Mouse (Mus musculus) forebrain, embryonic 16.5 days (tissue): ENCODE results near the gene 4931409K22Rik. TPM values are rescaled to one million over a fixed set of nuclear protein-coding genes. Genes with fewer than 3 reads are reported as not detected.

Experiments used
- ATAC-seq: fragments of 200-750 bp; cut with Nextera tagmentation; 2 replicates; pipeline ENCODE4 v1.8.0; 2017; ENCODE audit warnings: mild to moderate bottlenecking, moderate library complexity
- H3K27ac ChIP-seq: fragments of 300-500 bp; sonication (generic); 2 replicates; pipeline ENCODE4 v1.5.1; 2014; ENCODE audit warnings: low read length, control low read depth
- H3K27me3 ChIP-seq: fragments of 300-500 bp; sonication (generic); replicated peaks from 2 replicates; pipeline ENCODE4 v1.6.1; 2014; ENCODE audit warnings: low read length; ENCODE audit not compliant: control insufficient read depth, insufficient read depth
- H3K36me3 ChIP-seq: fragments of 300-500 bp; sonication (generic); 2 replicates; pipeline ENCODE4 v1.6.1; 2014; ENCODE audit not compliant: control insufficient read depth, insufficient read depth
- H3K4me1 ChIP-seq: fragments of 300-500 bp; sonication (generic); replicated peaks from 2 replicates; pipeline ENCODE4 v1.6.1; 2014; ENCODE audit warnings: low read length; ENCODE audit not compliant: control insufficient read depth, insufficient read depth
- H3K4me2 ChIP-seq: fragments of 300-500 bp; sonication (generic); 2 replicates; pipeline ENCODE4 v1.6.1; 2014; ENCODE audit warnings: mild to moderate bottlenecking, low read length, control low read depth
- H3K4me3 ChIP-seq: fragments of 300-500 bp; sonication (generic); replicated peaks from 2 replicates; pipeline ENCODE4 v1.5.1; 2014; ENCODE audit warnings: mild to moderate bottlenecking, low read length, control low read depth
- H3K9ac ChIP-seq: fragments of 300-500 bp; sonication (generic); replicated peaks from 2 replicates; pipeline ENCODE4 v1.6.1; 2014; ENCODE audit warnings: low read depth, low read length, control low read depth
- H3K9me3 ChIP-seq: fragments of 300-500 bp; sonication (generic); 2 replicates; pipeline ENCODE4 v1.6.1; 2016; ENCODE audit warnings: low read length; ENCODE audit not compliant: control insufficient read depth
- WGBS: fragments of 180-500 bp; shearing (Covaris S2); extraction: QIAGEN DNeasy Blood & Tissue Kit; methylation state at CpG from one replicate; pipeline ENCODE4 v1.1.7; 2014; 5-methylcytosine and 5-hydroxymethylcytosine counted together
- polyA plus RNA-seq: library from polyadenylated mRNA; unstranded; fragments of >200 nt; fragmentation: Nextera tagmentation; extraction: Ambion mirVana; gene quantifications from 2 replicates; pipeline ENCODE4 v1.2.1, GENCODE M21; 2015

The 4931409K22Rik gene
- polyA plus RNA-seq, 1 experiment from 2014 or later: 0.35 TPM

DNA sequence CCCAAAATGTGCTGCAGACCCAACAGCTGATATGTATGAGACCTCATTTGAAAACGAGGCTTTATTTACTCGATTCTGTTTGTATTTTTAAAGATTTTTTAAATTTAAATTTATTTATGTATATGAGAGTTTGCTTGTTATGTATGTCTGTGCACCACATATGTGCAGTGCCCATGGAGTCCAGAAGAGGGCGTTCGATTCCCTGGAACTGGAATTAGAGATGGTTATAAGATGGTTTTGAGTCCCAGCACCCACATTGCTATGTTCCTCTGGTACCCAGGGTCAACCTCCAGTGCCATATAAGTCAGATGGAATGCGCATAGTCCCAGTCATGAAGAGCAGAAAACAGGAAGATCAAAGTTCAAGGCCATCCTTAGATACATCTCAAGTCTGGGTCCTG lies 22.3 kb downstream of the 4931409K22Rik start:
- no peak overlapping the region for H3K4me3 ChIP-seq
- H3K4me1 ChIP-seq: 0 out of 2 replicates have a peak, but pooled peaks cover 2% of the 10 kb centered on the region
- no peak overlapping the region for H3K4me2 ChIP-seq
- no peaks in the 10 kb centered on the region for H3K9me3 ChIP-seq
- ATAC-seq: no peak
- H3K36me3 ChIP-seq: no peaks in the 10 kb centered on the region
- 50% methylated on average over 5 of the region's 5 CpGs for WGBS
- no peak overlapping the region for H3K27ac ChIP-seq
- H3K27me3 ChIP-seq: peaks cover 5% of the 10 kb centered on the region; the same call in 1 of the 2 replicates
- H3K9ac ChIP-seq: no peak overlapping the region

DNA sequence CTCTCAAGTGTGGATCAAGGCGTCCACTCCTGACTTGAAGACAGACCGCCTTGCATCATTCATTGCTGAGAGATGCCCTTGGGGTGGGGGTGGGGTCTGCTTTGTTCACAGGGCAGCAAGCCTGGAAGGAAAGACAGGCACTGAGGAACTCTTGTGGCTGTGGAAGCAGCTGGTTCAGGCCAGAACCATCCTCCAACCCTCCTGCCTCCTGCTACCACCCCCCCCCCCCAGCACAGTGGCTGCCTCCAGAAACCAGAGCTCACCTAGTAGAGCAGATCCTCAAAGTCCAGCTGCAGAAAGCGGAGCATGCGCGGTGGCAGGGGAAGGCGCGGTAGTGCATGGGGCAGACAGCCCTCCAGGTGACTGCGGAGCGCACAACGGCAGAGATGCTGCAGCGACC lies 23.2 kb downstream of the 4931409K22Rik start:
- no peaks in the 10 kb centered on the region for H3K36me3 ChIP-seq
- H3K9me3 ChIP-seq: no peaks in the 10 kb centered on the region
- H3K27me3 ChIP-seq: peaks cover 11% of the 10 kb centered on the region
- no peak overlapping the region for H3K4me3 ChIP-seq
- WGBS: 56% methylated on average over 11 of the region's 11 CpGs
- H3K4me1 ChIP-seq: 0 out of 2 replicates have a peak, but pooled peaks cover 2% of the 10 kb centered on the region
- H3K4me2 ChIP-seq: no peak overlapping the region
- H3K9ac ChIP-seq: no peak overlapping the region
- no peak overlapping the region for H3K27ac ChIP-seq
- ATAC-seq: no peak

DNA sequence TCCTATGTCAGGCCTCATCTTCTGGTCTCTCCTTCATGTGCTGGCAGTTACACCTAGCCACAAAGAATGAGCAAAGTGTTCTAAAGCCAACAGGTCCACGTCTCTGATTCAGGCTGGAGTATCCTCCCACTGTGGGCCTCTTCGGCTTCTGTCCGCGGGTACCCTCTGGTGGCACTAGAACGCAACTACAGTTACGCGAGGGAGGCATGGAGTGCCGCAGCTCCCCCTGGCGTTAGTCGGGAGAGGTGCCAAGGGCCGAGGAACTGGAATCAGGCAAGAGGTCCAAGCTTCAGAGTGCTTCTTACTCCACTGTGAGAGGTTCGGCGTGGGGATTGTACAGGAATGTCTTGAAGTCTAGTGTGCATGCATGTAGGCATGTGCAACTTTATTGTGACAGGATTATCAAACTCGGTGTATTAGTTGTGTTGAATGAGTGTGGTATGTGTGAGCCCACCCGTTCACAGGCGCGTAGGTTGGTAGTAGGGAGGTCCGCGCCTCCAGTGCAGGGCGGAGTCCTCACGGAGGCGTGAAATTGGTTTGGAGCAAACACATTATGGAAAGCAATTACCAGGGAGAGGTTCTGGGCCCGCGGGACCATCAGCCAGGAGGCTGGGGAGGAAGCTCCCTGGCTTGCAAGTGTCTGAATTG lies 26.4 kb downstream of the 4931409K22Rik start:
- Histone ChIP-seq H3K9me3 (no peaks in the 10 kb centered on the region), H3K9ac (no peak overlapping the region), H3K4me3 (no peak overlapping the region), H3K27me3 (peaks cover 28% of the 10 kb centered on the region), H3K4me1 (peaks cover 15% of the 10 kb centered on the region), H3K36me3 (no peaks in the 10 kb centered on the region), H3K4me2 (no peak overlapping the region), H3K27ac (no peak overlapping the region)
- ATAC-seq: peak; percentile 52
- WGBS: 19% methylated on average over 24 of the region's 24 CpGs

DNA sequence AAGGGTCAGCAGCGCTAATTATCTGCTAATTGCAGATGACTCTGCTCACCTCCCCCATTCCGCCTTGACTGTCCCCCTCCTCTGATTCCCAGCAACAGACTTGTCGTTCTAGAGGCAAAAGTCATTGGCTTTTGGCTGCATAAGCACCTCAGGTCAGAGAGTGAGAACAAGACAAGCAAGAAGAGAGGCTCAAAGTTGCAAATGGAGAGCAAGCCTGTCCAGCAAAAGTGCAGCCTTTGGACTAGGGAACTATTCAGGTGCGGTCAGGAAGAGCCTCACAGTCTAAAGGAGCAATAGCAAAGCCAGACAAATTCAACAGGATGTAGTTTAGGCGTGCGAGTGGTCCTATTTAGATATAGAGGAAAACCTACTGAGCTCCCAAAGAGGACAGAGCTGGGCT lies 28.8 kb downstream of the 4931409K22Rik start:
- ATAC-seq: no peak
- WGBS: 14% methylated on average over 6 of the region's 6 CpGs
- Histone ChIP-seq H3K4me3 (no peak overlapping the region), H3K27ac (no peak overlapping the region), H3K36me3 (no peaks in the 10 kb centered on the region), H3K4me2 (no peak overlapping the region), H3K4me1 (peaks cover 15% of the 10 kb centered on the region), H3K9me3 (no peaks in the 10 kb centered on the region), H3K27me3 (peaks cover 49% of the 10 kb centered on the region), H3K9ac (no peak overlapping the region)

DNA sequence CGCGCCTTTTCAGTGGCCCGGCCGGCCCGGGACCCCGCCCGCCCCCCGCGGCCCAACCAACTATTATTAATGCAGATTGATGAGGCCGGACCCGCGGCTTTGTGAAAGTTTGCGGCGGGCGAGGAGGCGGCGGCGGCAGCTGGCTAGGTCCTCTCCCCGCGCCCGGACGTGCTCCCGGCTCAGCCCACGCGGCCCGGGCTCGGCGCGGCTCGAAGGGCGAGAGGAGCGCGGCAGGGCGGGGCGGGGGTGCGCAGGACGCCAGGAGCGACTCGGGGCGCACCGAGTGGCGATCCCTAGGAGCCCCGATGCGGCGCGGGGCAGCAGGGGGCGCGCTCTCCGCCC lies 29.7 kb downstream of the 4931409K22Rik start, which contains the start of gene Gbx1:
Gbx1 (minus strand) TSS at position 314 of the 342 bp plus-strand sequence.
- H3K27me3 ChIP-seq: peaks cover 56% of the 10 kb centered on the region
- WGBS: under 1% methylated on average over 42 of the region's 49 CpGs
- H3K4me1 ChIP-seq: peaks cover 15% of the 10 kb centered on the region
- peak; percentile 17; the same call in 1 of the 2 replicates for ATAC-seq
- no peaks in the 10 kb centered on the region for H3K9me3 ChIP-seq
- peak within 1 kb of the TSS; percentile 43 for H3K9ac ChIP-seq
- peak within 1 kb of the TSS; percentile 47 for H3K4me3 ChIP-seq
- peak within 1 kb of the TSS; percentile 82 for H3K4me2 ChIP-seq
- no peaks in the 10 kb centered on the region for H3K36me3 ChIP-seq
- H3K27ac ChIP-seq: no peak within 1 kb of the TSS

DNA sequence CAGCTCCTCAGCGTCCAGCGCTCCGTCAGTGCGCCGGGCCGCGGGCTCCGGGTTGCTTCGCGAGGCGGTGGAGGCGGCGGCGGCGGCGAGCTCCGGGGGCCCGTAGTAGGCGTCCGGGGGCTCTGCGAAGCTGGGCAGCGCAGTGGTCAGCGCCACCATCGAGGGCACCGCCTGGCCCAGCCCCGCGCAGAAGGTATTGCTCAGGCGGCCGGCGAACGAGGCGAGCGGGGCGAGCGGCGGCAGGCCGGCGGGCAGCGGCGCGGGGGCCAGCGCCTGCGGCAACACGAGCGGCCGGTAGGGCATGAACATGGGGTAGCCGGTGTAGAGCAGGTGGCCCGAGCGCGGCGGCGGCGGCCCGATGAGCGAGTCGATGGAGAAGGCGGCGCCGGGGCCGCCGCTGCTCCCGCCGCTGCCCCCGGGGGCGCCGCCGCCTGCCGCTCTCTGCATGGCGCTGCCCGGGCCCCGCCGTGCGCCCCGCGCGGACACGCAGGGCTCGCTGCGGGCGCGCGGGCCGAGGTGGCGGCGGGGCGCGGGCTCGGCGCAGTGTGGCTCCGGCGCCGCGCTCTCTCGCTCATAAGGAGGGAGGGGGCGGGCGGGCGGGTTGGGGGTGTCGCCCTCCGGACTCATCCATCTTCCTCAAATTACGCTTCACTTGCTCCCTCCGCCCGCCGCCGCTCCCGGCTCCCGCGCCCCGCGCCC lies 30.3 kb downstream of the 4931409K22Rik start:
- Histone ChIP-seq H3K9ac (peak overlapping the region; percentile 43), H3K36me3 (no peaks in the 10 kb centered on the region), H3K27me3 (peaks cover 58% of the 10 kb centered on the region), H3K9me3 (no peaks in the 10 kb centered on the region), H3K4me3 (peak overlapping the region; percentile 47), H3K4me2 (peak overlapping the region; percentile 82), H3K4me1 (peaks cover 15% of the 10 kb centered on the region), H3K27ac (no peak overlapping the region)
- no peak; the same call in 1 of the 2 replicates for ATAC-seq
- WGBS: under 1% methylated on average over 88 of the region's 109 CpGs

DNA sequence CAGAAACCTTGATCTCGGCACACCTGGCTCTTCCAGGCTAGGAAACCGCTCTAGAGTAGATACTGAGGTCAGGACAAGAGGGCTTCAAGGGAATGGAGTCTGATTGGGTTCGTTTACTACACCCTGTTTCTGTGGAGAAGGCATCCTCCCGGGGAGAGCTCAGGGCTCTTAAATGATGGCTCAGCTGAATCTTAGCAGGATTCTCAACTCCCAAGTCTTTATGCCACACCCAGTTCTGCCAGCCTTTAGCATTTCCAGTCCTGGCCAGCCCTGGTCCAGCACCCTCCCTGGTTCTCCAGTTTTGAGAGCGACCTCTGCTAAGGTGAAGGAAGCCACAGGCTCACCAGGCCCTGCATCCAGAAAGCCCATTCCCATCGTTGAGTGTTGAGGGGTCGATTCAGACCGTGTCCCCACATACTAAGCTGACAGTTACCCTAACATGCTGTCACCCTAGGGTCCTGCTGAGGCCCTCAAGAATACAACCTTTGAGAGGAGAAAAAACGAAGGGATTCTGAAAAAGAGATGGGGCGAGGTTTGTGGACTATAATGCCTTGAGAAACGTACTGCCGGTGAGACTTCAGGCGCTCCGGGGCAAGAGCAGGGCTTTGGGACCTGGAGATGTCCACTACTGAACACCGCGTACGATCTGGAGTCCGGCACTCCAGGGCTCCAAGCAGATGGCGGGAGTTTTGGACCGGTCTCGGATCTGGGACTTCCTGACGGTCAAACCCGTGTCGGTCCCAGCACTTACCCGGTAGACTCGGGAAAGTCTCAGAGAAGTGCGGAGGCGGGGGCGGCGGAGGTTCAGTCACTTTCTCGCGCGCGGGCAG lies 31.0 kb downstream of the 4931409K22Rik start:
- Histone ChIP-seq H3K4me1 (peaks cover 15% of the 10 kb centered on the region), H3K4me2 (peak overlapping the region; percentile 82), H3K4me3 (peak overlapping the region; percentile 47), H3K36me3 (no peaks in the 10 kb centered on the region), H3K9ac (no peak overlapping the region), H3K27ac (no peak overlapping the region), H3K9me3 (no peaks in the 10 kb centered on the region), H3K27me3 (peaks cover 60% of the 10 kb centered on the region)
- no peak for ATAC-seq
- WGBS: 3% methylated on average over 34 of the region's 34 CpGs

DNA sequence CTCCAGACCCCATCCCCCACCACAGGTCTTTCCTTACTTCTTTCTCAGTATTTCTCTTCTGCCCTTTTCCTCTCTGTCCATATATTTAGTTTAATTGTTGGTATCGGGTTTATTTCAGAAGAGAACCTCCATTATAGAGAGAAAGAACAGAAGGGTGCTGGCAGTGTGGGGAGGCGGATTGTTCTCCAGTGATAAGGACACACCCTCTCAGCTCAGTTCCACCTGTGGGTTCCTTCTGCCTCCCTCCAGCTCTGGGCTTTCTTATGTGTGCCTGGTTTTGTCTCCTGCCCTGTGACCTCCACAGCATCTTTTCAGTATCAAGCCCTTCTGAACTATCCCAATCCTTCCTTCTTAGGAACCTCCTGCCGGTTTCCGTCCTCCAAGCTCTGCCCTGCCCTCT lies 32.1 kb downstream of the 4931409K22Rik start:
- peaks cover 15% of the 10 kb centered on the region for H3K4me1 ChIP-seq
- WGBS: 11% methylated on average over 4 of the region's 4 CpGs
- no peak for ATAC-seq

DNA sequence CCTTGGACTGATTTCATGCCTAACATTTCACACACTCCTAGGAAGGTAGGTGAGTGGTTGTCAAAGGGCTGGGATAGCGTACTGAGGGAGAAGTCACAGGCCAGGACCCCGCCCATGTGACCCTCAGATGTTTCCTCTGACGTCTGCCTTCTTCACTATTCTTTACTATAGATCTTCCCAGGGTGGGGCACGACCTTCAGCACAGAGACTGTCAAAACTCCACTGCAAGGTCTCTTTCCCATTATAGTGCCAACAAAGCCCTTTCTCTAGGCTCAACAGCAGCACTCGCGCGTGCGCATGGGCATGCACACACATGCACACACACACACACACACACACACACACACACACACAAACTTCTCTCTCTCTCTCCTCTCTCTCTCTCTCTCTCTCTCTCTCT lies 32.8 kb downstream of the 4931409K22Rik start:
- Histone ChIP-seq H3K27ac (no peak overlapping the region), H3K4me3 (no peak overlapping the region), H3K4me1 (peaks cover 15% of the 10 kb centered on the region), H3K9ac (no peak overlapping the region), H3K36me3 (no peaks in the 10 kb centered on the region), H3K9me3 (no peaks in the 10 kb centered on the region), H3K4me2 (no peak overlapping the region), H3K27me3 (peaks cover 52% of the 10 kb centered on the region)
- no peak for ATAC-seq
- 40% methylated on average over 8 of the region's 8 CpGs for WGBS

More for the DNA sequence above, 32.1 kb downstream of the 4931409K22Rik start:
- no peak overlapping the region for H3K27ac ChIP-seq
- peaks cover 56% of the 10 kb centered on the region for H3K27me3 ChIP-seq
- H3K4me3 ChIP-seq: no peak overlapping the region
- H3K4me2 ChIP-seq: no peak overlapping the region
- no peak overlapping the region for H3K9ac ChIP-seq
- no peaks in the 10 kb centered on the region for H3K9me3 ChIP-seq
- no peaks in the 10 kb centered on the region for H3K36me3 ChIP-seq
